Mouse (Mus musculus): ENCODE measurements at regions not wholly inside any gene's neighbourhood (a gene's known extent, or its start where the extent isn't known, plus 50 kb on each side); places are given as distances from the start of the nearest gene placed in this dataset.

DNA sequence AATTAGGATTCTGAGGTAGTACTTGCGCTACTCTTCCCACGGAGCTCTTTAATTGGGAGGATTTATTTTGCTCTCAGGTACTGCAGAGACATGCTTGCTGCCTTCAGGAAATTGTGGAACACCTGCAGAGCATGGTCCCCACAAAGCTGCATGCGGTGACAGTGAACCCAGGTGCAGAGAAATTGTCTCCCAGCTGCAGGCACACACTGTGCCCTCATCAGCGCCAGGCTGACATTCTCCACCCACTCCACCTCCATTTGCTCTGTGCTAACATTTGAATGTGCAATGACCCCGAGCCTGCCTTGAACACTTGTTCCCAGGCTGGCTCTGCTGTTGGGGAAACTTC lies 83.7 kb upstream of the Reg3g start:
- TF ChIP-seq EP300 (IDR thresholded peaks at IDR 0.05; ENCODE audit: low read length) (no peak), ZNF384 (IDR thresholded peaks at IDR 0.05; ENCODE audit: low read depth, low read length) (no peak), POLR2A (IDR thresholded peaks at IDR 0.05; ENCODE audit: low read depth, low read length) (no peak), E2F4 (IDR thresholded peaks at IDR 0.05; ENCODE audit: insufficient replicate concordance, low read depth, low read length) (no peak), CTCF (conservative IDR thresholded peaks at IDR 0.05 in 1 of 2, IDR thresholded peaks at IDR 0.05 in 1 of 2; ENCODE audit: low read depth in 2 of 2, low read length in 2 of 2) (no peak), ETS1 (conservative IDR thresholded peaks at IDR 0.05; ENCODE audit: low read depth, low read length) (no peak), CHD1 (IDR thresholded peaks at IDR 0.05; ENCODE audit: low read depth, low read length) (no peak), TBP (conservative IDR thresholded peaks at IDR 0.05; ENCODE audit: low read depth, low read length) (no peak), TCF12 (IDR thresholded peaks at IDR 0.05; ENCODE audit: low read depth, low read length) (no peak), POLR2AphosphoS2 (IDR thresholded peaks at IDR 0.05; ENCODE audit: low read depth, low read length) (no peak), MAZ (IDR thresholded peaks at IDR 0.05; ENCODE audit: low read depth, low read length) (no peak), ZC3H11A (IDR thresholded peaks at IDR 0.05; ENCODE audit: low read depth, low read length) (no peak)
